Mouse (Mus musculus) subcutaneous adipose tissue, adult 2 months (tissue): ENCODE measurements around the gene Mtmr10. TPM values are rescaled to one million over a fixed set of nuclear protein-coding genes. Genes with fewer than 3 reads are reported as not detected.

Experiments
- polyA plus RNA-seq: library from polyadenylated mRNA; depleted of rRNA; stranded (reverse); fragments of >200 nt; gene quantifications from 2 replicates; pipeline ENCODE4 v1.2.3, GENCODE M21; 2012; ENCODE audit warnings: low replicate concordance; rRNA removed

The Mtmr10 gene
- polyA plus RNA-seq, result 11.2 and 11.5 TPM in 2 replicates

GRCm38 (mm10) chr7:64287414-64288091 lies at the start of gene Mtmr10:
Gene Mtmr10 (plus strand): TSS chr7:64287653.

DNA sequence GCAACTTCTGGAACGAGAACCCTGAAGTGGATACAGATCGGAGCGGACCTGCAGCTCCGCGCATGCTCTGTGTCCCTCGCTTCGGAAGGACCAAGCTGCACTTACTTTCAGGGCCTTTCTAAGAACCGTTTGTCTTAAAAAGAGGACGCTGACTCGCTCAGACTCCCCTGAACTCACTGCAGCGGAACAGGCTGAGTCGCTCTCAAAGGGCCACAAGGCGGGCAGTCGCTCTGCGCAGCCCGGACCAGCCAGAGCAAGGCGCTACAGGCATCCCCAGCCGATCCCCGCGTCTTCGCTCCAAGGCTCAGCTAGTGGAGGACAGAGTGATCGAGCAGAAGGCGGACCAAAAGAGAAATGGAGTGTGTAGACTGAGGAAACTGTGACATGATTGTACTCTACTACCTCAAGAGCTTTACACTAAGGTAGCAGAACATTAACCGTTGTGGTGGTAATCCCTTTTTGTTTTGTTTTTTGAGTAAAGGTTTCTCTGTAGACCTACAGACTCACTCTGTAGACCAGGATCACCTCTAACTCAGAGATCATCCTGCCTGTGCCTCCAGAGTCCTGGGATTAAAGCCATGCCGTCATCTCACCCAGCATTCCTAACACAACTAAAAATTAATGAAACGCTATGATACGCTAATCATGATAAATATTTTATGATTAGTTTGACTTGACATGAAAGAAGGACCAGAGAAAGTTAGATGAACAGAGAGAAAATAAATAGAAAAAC lies 86.5 kb downstream of the Mtmr10 start, which contains the start of gene Fan1:
TSS of gene Fan1 (minus strand) at position 266 of the 733 bp plus-strand sequence.

Other genes starting within 250 kb of the Mtmr10 start
- gene Trpm1, start 133.8 kb upstream of the Mtmr10 start, polyA plus RNA-seq, result 0.14 and 0.84 TPM in 2 replicates
- gene Fan1, start 86.4 kb downstream of the Mtmr10 start, polyA plus RNA-seq, result 4.6 and 5.1 TPM in 2 replicates
- 1.0 and 1.8 TPM in 2 replicates for gene Mphosph10, start 104.6 kb downstream of the Mtmr10 start, polyA plus RNA-seq
- 27.0 and 59.4 TPM in 2 replicates for gene Mcee, start 105.0 kb downstream of the Mtmr10 start, polyA plus RNA-seq
- 0.44 and 1.7 TPM in 2 replicates for gene Apba2, start 214.1 kb downstream of the Mtmr10 start, polyA plus RNA-seq